Mouse (Mus musculus): Measurements from ENCODE around the gene Ambn. TPM values are rescaled to one million over a fixed set of nuclear protein-coding genes. Genes with fewer than 3 reads are reported as not detected.
A peak's percentile ranks its signal among the peaks of the same experiment; 100 is the strongest.
"Not testable (repeated sequence)": the region's sequence is repeated elsewhere in the genome, so short reads cannot be mapped to it uniquely, and the experiment has no call there.

Ambn gene
- not detected in 2 replicates for polyA plus RNA-seq (2014; fragmentation: Nextera tagmentation; extraction: Ambion mirVana)

DNA sequence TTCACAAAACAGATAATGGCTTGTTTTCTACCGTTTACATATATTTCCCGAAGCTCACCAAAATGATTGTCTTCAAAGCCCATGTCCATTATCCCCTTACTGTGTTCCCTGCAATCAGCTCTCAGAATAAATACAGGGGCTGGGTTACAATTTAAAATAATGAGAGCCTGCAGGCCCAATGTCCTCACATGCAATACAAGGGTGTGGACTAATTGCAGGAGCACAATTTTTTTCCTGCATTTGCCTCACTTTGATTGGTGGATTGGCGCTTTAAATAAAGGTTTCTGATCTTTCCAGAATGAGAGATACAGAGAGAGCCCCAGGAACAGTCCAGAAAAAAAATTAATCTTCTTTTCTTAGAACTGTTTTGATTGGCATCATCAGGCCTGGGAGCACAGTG, at the start of gene Ambn:
TSS of gene Ambn (plus strand) at position 301 of the 400 bp plus-strand sequence.
- Histone ChIP-seq H3K4me2 (ENCODE audit: low read length) (no peak within 1 kb of the TSS), H3K9ac (ENCODE audit: low read length) (no peak within 1 kb of the TSS), H3K4me3 (ENCODE audit: low read depth, low read length) (no peak within 1 kb of the TSS), H3K9me3 (ENCODE audit: control insufficient read depth, low read length) (no peaks in the 10 kb centered on the region), H3K27me3 (replicated peaks; ENCODE audit: control insufficient read depth, insufficient read depth, low read length) (no peaks in the 10 kb centered on the region), H3K27ac (ENCODE audit: low read depth) (no peak within 1 kb of the TSS), H3K4me1 (replicated peaks; ENCODE audit: control insufficient read depth, insufficient read depth, low read length) (no peaks in the 10 kb centered on the region), H3K36me3 (ENCODE audit: control insufficient read depth, insufficient read depth, low read length) (no peaks in the 10 kb centered on the region)
- 86% methylated on average over 3 of the region's 3 CpGs for WGBS
- ATAC-seq (replicated peaks; ENCODE audit: low FRiP score, low TSS enrichment, low read depth) (no peak), DNase-seq (ENCODE audit: low spot score) (no peak)

DNA sequence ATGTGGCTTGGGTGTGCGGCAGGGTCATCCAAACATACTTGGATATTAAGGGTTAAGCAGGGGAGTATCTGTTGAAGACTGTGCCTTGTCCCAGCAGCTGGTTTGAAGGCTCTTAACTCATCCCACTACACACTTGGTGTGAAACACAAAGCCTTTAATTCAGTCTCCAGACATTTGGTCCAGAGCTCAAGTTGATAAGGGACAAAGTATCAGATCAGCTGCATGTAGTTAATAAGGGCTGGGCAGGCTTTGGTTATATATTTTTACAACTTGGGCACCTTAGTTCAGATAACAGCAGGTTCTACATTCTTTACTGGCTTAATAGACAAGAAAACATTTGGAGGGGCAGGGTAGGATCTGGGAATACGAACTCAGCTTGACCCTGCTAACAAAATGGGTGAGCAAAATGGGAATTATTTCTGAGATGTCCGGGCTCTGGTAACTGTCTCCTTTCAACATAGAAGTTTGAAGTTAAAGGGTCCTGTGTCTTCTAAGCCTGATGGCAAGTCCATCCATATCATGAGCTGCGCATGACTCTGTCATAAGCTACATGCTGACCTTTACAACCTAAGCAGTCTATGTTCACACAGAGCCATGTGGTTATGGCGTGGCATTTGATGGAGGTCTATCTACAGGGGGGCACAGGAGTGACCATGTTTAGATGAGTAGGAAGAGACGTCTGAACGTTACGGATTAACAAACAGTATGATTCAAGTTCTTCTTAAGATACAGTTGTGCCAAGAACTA, 35.3 kb upstream of the Ambn start:
- Histone ChIP-seq H3K4me2 (ENCODE audit: low read length) (no peak overlapping the region), H3K4me3 (ENCODE audit: low read depth, low read length) (no peak overlapping the region), H3K27ac (ENCODE audit: low read depth) (no peak overlapping the region), H3K27me3 (replicated peaks; ENCODE audit: control insufficient read depth, insufficient read depth, low read length) (no peaks in the 10 kb centered on the region), H3K4me1 (replicated peaks; ENCODE audit: control insufficient read depth, insufficient read depth, low read length) (no peaks in the 10 kb centered on the region), H3K9ac (ENCODE audit: low read length) (no peak overlapping the region), H3K36me3 (ENCODE audit: control insufficient read depth, insufficient read depth, low read length) (no peaks in the 10 kb centered on the region), H3K9me3 (ENCODE audit: control insufficient read depth, low read length) (no peaks in the 10 kb centered on the region)
- DNase-seq (ENCODE audit: low spot score) (no peak), ATAC-seq (replicated peaks; ENCODE audit: low FRiP score, low TSS enrichment, low read depth) (no peak)
- WGBS: 79% methylated on average over 8 of the region's 8 CpGs

DNA sequence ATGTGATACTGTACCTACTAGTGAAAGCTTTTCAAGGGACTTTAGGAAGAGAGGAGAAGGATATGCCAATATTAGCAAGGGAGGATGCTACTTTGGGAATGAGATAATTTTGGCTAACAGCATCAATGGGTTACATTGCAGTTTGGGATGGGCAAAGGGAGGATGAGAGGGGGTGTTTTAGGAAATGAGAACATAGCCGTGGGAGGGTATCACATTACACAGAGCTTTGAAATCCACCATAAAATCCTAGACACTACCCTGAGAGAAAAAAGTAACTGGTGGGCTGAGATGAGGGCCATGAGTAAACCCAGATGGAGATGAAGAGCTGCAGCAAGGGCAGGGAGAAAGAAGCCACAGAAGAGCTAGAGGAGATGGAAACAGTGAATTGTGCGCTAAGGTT, 30.9 kb upstream of the Ambn start:
- DNase-seq (ENCODE audit: low spot score): not testable (repeated sequence)
- WGBS: 58% methylated on average over 2 of the region's 2 CpGs

DNA sequence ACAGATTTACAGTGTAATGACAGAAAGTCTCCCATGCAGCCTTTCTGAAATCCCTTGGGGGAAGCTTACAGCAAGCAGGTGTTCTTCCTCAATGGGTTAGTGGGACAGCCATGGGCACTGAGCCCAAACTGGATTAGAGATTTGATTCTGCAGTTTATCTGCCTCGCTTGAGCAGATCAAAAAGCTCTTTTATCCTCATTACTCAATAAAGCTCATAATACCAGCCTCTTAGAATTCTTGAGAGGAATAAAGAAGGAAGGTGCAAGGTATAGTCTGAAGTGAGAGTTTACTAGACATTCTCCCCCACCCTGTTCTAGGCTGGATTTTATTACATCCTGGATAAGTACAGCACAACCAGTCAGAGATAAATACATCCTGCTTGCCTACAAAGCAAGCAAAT, 29.0 kb upstream of the Ambn start:
- ATAC-seq (replicated peaks; ENCODE audit: low FRiP score, low TSS enrichment, low read depth) (peak; percentile 55; the same call in 1 of the 2 replicates), DNase-seq (ENCODE audit: low spot score) (no peak)
- H3K4me2 ChIP-seq (ENCODE audit: low read length): no peak overlapping the region
- H3K9me3 ChIP-seq (ENCODE audit: control insufficient read depth, low read length): no peaks in the 10 kb centered on the region
- 21% methylated on average over 1 of the region's 1 CpGs for WGBS
- no peak overlapping the region for H3K9ac ChIP-seq (ENCODE audit: low read length)
- no peak overlapping the region for H3K4me3 ChIP-seq (ENCODE audit: low read depth, low read length)
- H3K27ac ChIP-seq (ENCODE audit: low read depth): no peak overlapping the region
- H3K27me3 ChIP-seq (replicated peaks; ENCODE audit: control insufficient read depth, insufficient read depth, low read length): no peaks in the 10 kb centered on the region
- H3K36me3 ChIP-seq (ENCODE audit: control insufficient read depth, insufficient read depth, low read length): no peaks in the 10 kb centered on the region
- H3K4me1 ChIP-seq (replicated peaks; ENCODE audit: control insufficient read depth, insufficient read depth, low read length): no peaks in the 10 kb centered on the region

More for the DNA sequence above, 30.9 kb upstream of the Ambn start:
- not testable (repeated sequence) for H3K27ac ChIP-seq (ENCODE audit: low read depth); H3K4me3 ChIP-seq (ENCODE audit: low read depth, low read length); H3K9ac ChIP-seq (ENCODE audit: low read length); H3K4me2 ChIP-seq (ENCODE audit: low read length); H3K9me3 ChIP-seq (ENCODE audit: control insufficient read depth, low read length); ATAC-seq (replicated peaks; ENCODE audit: low FRiP score, low TSS enrichment, low read depth); H3K27me3 ChIP-seq (replicated peaks; ENCODE audit: control insufficient read depth, insufficient read depth, low read length); H3K36me3 ChIP-seq (ENCODE audit: control insufficient read depth, insufficient read depth, low read length); H3K4me1 ChIP-seq (replicated peaks; ENCODE audit: control insufficient read depth, insufficient read depth, low read length)

GRCm38 (mm10) chr5:88467471-88467870, 11.7 kb downstream of the Ambn start:
- no peaks in the 10 kb centered on the region for H3K4me1 ChIP-seq (replicated peaks; ENCODE audit: control insufficient read depth, insufficient read depth, low read length)
- 86% methylated on average over 2 of the region's 2 CpGs for WGBS

GRCm38 (mm10) chr5:88468807-88469704, 13.3 kb downstream of the Ambn start:
- Histone ChIP-seq H3K27ac (ENCODE audit: low read depth) (no peak overlapping the region), H3K4me1 (replicated peaks; ENCODE audit: control insufficient read depth, insufficient read depth, low read length) (no peaks in the 10 kb centered on the region), H3K9me3 (ENCODE audit: control insufficient read depth, low read length) (no peaks in the 10 kb centered on the region), H3K4me2 (ENCODE audit: low read length) (no peak overlapping the region), H3K9ac (ENCODE audit: low read length) (no peak overlapping the region), H3K36me3 (ENCODE audit: control insufficient read depth, insufficient read depth, low read length) (no peaks in the 10 kb centered on the region), H3K27me3 (replicated peaks; ENCODE audit: control insufficient read depth, insufficient read depth, low read length) (no peaks in the 10 kb centered on the region), H3K4me3 (ENCODE audit: low read depth, low read length) (no peak overlapping the region)
- DNase-seq (ENCODE audit: low spot score) (no peak), ATAC-seq (replicated peaks; ENCODE audit: low FRiP score, low TSS enrichment, low read depth) (no peak)
- WGBS: 88% methylated on average over 4 of the region's 4 CpGs

More at GRCm38 (mm10) chr5:88467471-88467870, 11.7 kb downstream of the Ambn start:
- Histone ChIP-seq H3K36me3 (ENCODE audit: control insufficient read depth, insufficient read depth, low read length) (no peaks in the 10 kb centered on the region), H3K4me2 (ENCODE audit: low read length) (no peak overlapping the region), H3K27ac (ENCODE audit: low read depth) (no peak overlapping the region), H3K27me3 (replicated peaks; ENCODE audit: control insufficient read depth, insufficient read depth, low read length) (no peaks in the 10 kb centered on the region), H3K9ac (ENCODE audit: low read length) (no peak overlapping the region), H3K9me3 (ENCODE audit: control insufficient read depth, low read length) (no peaks in the 10 kb centered on the region), H3K4me3 (ENCODE audit: low read depth, low read length) (no peak overlapping the region)
- DNase-seq (ENCODE audit: low spot score) (no peak), ATAC-seq (replicated peaks; ENCODE audit: low FRiP score, low TSS enrichment, low read depth) (no peak)

GRCm38 (mm10) chr5:88487675-88488074, 31.9 kb downstream of the Ambn start, which contains the start of gene Enam:
TSS of gene Enam (plus strand) at chr5:88487975.
- no peak within 1 kb of the TSS for H3K4me2 ChIP-seq (ENCODE audit: low read length)
- no peaks in the 10 kb centered on the region for H3K4me1 ChIP-seq (replicated peaks; ENCODE audit: control insufficient read depth, insufficient read depth, low read length)
- no peaks in the 10 kb centered on the region for H3K36me3 ChIP-seq (ENCODE audit: control insufficient read depth, insufficient read depth, low read length)
- H3K27ac ChIP-seq (ENCODE audit: low read depth): no peak within 1 kb of the TSS
- no peaks in the 10 kb centered on the region for H3K27me3 ChIP-seq (replicated peaks; ENCODE audit: control insufficient read depth, insufficient read depth, low read length)
- DNase-seq (ENCODE audit: low spot score) (no peak), ATAC-seq (replicated peaks; ENCODE audit: low FRiP score, low TSS enrichment, low read depth) (no peak)
- H3K9ac ChIP-seq (ENCODE audit: low read length): no peak within 1 kb of the TSS
- no peak within 1 kb of the TSS for H3K4me3 ChIP-seq (ENCODE audit: low read depth, low read length)
- H3K9me3 ChIP-seq (ENCODE audit: control insufficient read depth, low read length): no peaks in the 10 kb centered on the region

DNA sequence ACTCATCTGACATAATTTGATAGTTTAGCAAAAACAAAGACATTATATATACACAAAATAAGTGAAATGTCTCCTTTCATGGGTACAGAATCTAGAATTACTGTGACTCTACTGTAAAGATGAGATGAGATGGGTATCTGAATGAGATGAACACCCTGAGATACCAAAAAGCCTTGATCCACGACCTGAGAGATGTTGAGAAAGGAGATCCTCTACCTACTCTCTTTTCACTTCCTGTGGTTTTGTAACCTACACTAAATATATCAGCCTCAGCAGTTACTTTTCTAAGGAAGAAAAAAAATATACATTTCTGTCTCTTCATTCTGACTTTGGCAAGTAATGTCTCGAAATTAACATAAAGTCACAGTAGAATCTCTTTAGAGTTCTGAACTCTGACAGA, 33.2 kb downstream of the Ambn start:
- WGBS: 80% methylated on average over 2 of the region's 2 CpGs
- Histone ChIP-seq H3K4me3 (ENCODE audit: low read depth, low read length) (no peak overlapping the region), H3K27ac (ENCODE audit: low read depth) (no peak overlapping the region), H3K9me3 (ENCODE audit: control insufficient read depth, low read length) (no peaks in the 10 kb centered on the region), H3K9ac (ENCODE audit: low read length) (no peak overlapping the region), H3K27me3 (replicated peaks; ENCODE audit: control insufficient read depth, insufficient read depth, low read length) (no peaks in the 10 kb centered on the region), H3K4me2 (ENCODE audit: low read length) (no peak overlapping the region), H3K4me1 (replicated peaks; ENCODE audit: control insufficient read depth, insufficient read depth, low read length) (no peaks in the 10 kb centered on the region), H3K36me3 (ENCODE audit: control insufficient read depth, insufficient read depth, low read length) (no peaks in the 10 kb centered on the region)
- ATAC-seq (replicated peaks; ENCODE audit: low FRiP score, low TSS enrichment, low read depth) (no peak), DNase-seq (ENCODE audit: low spot score) (no peak)

All from intestine, embryonic 14.5 days (tissue).